Mouse (Mus musculus): Measurements from ENCODE around the gene 2900026A02Rik. TPM values are rescaled to one million over a fixed set of nuclear protein-coding genes. Genes with fewer than 3 reads are reported as not detected.
"Not testable (repeated sequence)": the region's sequence is repeated elsewhere in the genome, so short reads cannot be mapped to it uniquely, and the experiment has no call there.

The 2900026A02Rik gene
- total RNA-seq, 1 experiment from 2014 or later, result 9.7 TPM

GRCm38 (mm10) chr5:113120741-113121590, 100.1 kb downstream of the 2900026A02Rik start:
- ATAC-seq (replicated peaks in 1 of 2; ENCODE audit: insufficient read depth in 1 of 2, low FRiP score in 2 of 2, low TSS enrichment in 1 of 2, low read depth in 1 of 2, poor library complexity in 2 of 2, severe bottlenecking in 2 of 2), result no peak

GRCm38 (mm10) chr5:113119861-113120465, 101.1 kb downstream of the 2900026A02Rik start:
- ATAC-seq (replicated peaks in 1 of 2; ENCODE audit: insufficient read depth in 1 of 2, low FRiP score in 2 of 2, low TSS enrichment in 1 of 2, low read depth in 1 of 2, poor library complexity in 2 of 2, severe bottlenecking in 2 of 2), result peak; percentile 39 to 44; a peak in 3 of 4 replicates

- ATAC-seq (replicated peaks in 1 of 2; ENCODE audit: insufficient read depth in 1 of 2, low FRiP score in 2 of 2, low TSS enrichment in 1 of 2, low read depth in 1 of 2, poor library complexity in 2 of 2, severe bottlenecking in 2 of 2), result no peak
Measured at GRCm38 (mm10) chr5:113119291-113119690, 101.7 kb downstream of the 2900026A02Rik start.

GRCm38 (mm10) chr5:113118695-113119094, 102.3 kb downstream of the 2900026A02Rik start:
- ATAC-seq (replicated peaks in 1 of 2; ENCODE audit: insufficient read depth in 1 of 2, low FRiP score in 2 of 2, low TSS enrichment in 1 of 2, low read depth in 1 of 2, poor library complexity in 2 of 2, severe bottlenecking in 2 of 2), result peak; percentile 33 to 57; a peak in 3 of 4 replicates

GRCm38 (mm10) chr5:113117361-113117760, 103.7 kb downstream of the 2900026A02Rik start:
- ATAC-seq (replicated peaks in 1 of 2; ENCODE audit: insufficient read depth in 1 of 2, low FRiP score in 2 of 2, low TSS enrichment in 1 of 2, low read depth in 1 of 2, poor library complexity in 2 of 2, severe bottlenecking in 2 of 2), result no peak

GRCm38 (mm10) chr5:113115896-113116295, 105.1 kb downstream of the 2900026A02Rik start:
- ATAC-seq (replicated peaks in 1 of 2; ENCODE audit: insufficient read depth in 1 of 2, low FRiP score in 2 of 2, low TSS enrichment in 1 of 2, low read depth in 1 of 2, poor library complexity in 2 of 2, severe bottlenecking in 2 of 2), result no peak

GRCm38 (mm10) chr5:113114264-113115225, 106.5 kb downstream of the 2900026A02Rik start:
- ATAC-seq (replicated peaks in 1 of 2; ENCODE audit: insufficient read depth in 1 of 2, low FRiP score in 2 of 2, low TSS enrichment in 1 of 2, low read depth in 1 of 2, poor library complexity in 2 of 2, severe bottlenecking in 2 of 2), result peak; percentile 8 to 32; a peak in 1 of 4 replicates

GRCm38 (mm10) chr5:113113120-113113519, 107.9 kb downstream of the 2900026A02Rik start:
- no peak for ATAC-seq (replicated peaks in 1 of 2; ENCODE audit: insufficient read depth in 1 of 2, low FRiP score in 2 of 2, low TSS enrichment in 1 of 2, low read depth in 1 of 2, poor library complexity in 2 of 2, severe bottlenecking in 2 of 2)

- ATAC-seq (replicated peaks in 1 of 2; ENCODE audit: insufficient read depth in 1 of 2, low FRiP score in 2 of 2, low TSS enrichment in 1 of 2, low read depth in 1 of 2, poor library complexity in 2 of 2, severe bottlenecking in 2 of 2), result 0 out of 4 replicates have a peak, but pooled peaks of 1 of the 2 experiments have one; percentile 8
Measured at GRCm38 (mm10) chr5:113111336-113111735, 109.7 kb downstream of the 2900026A02Rik start.

- 0 out of 4 replicates have a peak, but pooled peaks of 1 of the 2 experiments have one; percentile 5 for ATAC-seq (replicated peaks in 1 of 2; ENCODE audit: insufficient read depth in 1 of 2, low FRiP score in 2 of 2, low TSS enrichment in 1 of 2, low read depth in 1 of 2, poor library complexity in 2 of 2, severe bottlenecking in 2 of 2)
Measured at GRCm38 (mm10) chr5:113110929-113111328, 110.1 kb downstream of the 2900026A02Rik start.

- ATAC-seq (replicated peaks in 1 of 2; ENCODE audit: insufficient read depth in 1 of 2, low FRiP score in 2 of 2, low TSS enrichment in 1 of 2, low read depth in 1 of 2, poor library complexity in 2 of 2, severe bottlenecking in 2 of 2), result not testable (repeated sequence)
Measured at GRCm38 (mm10) chr5:113109651-113110050, 111.4 kb downstream of the 2900026A02Rik start.

- ATAC-seq (replicated peaks in 1 of 2; ENCODE audit: insufficient read depth in 1 of 2, low FRiP score in 2 of 2, low TSS enrichment in 1 of 2, low read depth in 1 of 2, poor library complexity in 2 of 2, severe bottlenecking in 2 of 2), result no peak
Measured at GRCm38 (mm10) chr5:113108165-113108764, 112.8 kb downstream of the 2900026A02Rik start.

- no peak for ATAC-seq (replicated peaks in 1 of 2; ENCODE audit: insufficient read depth in 1 of 2, low FRiP score in 2 of 2, low TSS enrichment in 1 of 2, low read depth in 1 of 2, poor library complexity in 2 of 2, severe bottlenecking in 2 of 2)
Measured at GRCm38 (mm10) chr5:113107709-113108108, 113.3 kb downstream of the 2900026A02Rik start.

GRCm38 (mm10) chr5:113106594-113106993, 114.4 kb downstream of the 2900026A02Rik start:
- no peak for ATAC-seq (replicated peaks in 1 of 2; ENCODE audit: insufficient read depth in 1 of 2, low FRiP score in 2 of 2, low TSS enrichment in 1 of 2, low read depth in 1 of 2, poor library complexity in 2 of 2, severe bottlenecking in 2 of 2)

GRCm38 (mm10) chr5:113105481-113105880, 115.6 kb downstream of the 2900026A02Rik start:
- no peak for ATAC-seq (replicated peaks in 1 of 2; ENCODE audit: insufficient read depth in 1 of 2, low FRiP score in 2 of 2, low TSS enrichment in 1 of 2, low read depth in 1 of 2, poor library complexity in 2 of 2, severe bottlenecking in 2 of 2)

GRCm38 (mm10) chr5:113105035-113105434, 116.0 kb downstream of the 2900026A02Rik start:
- ATAC-seq (replicated peaks in 1 of 2; ENCODE audit: insufficient read depth in 1 of 2, low FRiP score in 2 of 2, low TSS enrichment in 1 of 2, low read depth in 1 of 2, poor library complexity in 2 of 2, severe bottlenecking in 2 of 2), result no peak

GRCm38 (mm10) chr5:113102455-113102854, 118.6 kb downstream of the 2900026A02Rik start:
- no peak for ATAC-seq (replicated peaks in 1 of 2; ENCODE audit: insufficient read depth in 1 of 2, low FRiP score in 2 of 2, low TSS enrichment in 1 of 2, low read depth in 1 of 2, poor library complexity in 2 of 2, severe bottlenecking in 2 of 2)
